Mouse (Mus musculus): Measurements from ENCODE around the gene Vmn2r100.

- TF ChIP-seq CTCF (IDR thresholded peaks at IDR 0.05) (no peak), EP300 (IDR thresholded peaks at IDR 0.05) (no peak)
These were observed 72.4 kb downstream of the Vmn2r100 start, which contains the start of gene Vmn2r101 for GRCm38 (mm10) chr17:19576927-19577326.

Data from lung, postnatal 0 days (tissue).